Mouse (Mus musculus): ENCODE data around the gene Fam57a.

- TF ChIP-seq POLR2A (IDR thresholded peaks at IDR 0.05; ENCODE audit: borderline replicate concordance, control insufficient read depth, low read depth, low read length) (no peak), CTCF (IDR thresholded peaks at IDR 0.05; ENCODE audit: control insufficient read depth, insufficient read depth, low read length) (no peak)
These were observed 561 bp upstream of the Fam57a start for GRCm38 (mm10) chr11:76178726-76179494.

All from bone marrow, adult 2 months (tissue).